Mouse (Mus musculus) spleen, adult 2 months (tissue): ENCODE results near the gene Eef2.

Experiments
- CTCF ChIP-seq: fragments of 200-500 bp; IDR thresholded peaks from 2 replicates; pipeline ENCODE4 v1.5.1; 2011; ENCODE audit warnings: mild to moderate bottlenecking, inconsistent platforms; ENCODE audit not compliant: insufficient read depth, insufficient read length, insufficient replicate concordance; ENCODE audit errors: extremely low read depth
- POLR2A ChIP-seq: fragments of 200-500 bp; IDR thresholded peaks from 2 replicates; pipeline ENCODE4 v1.6.1; 2011; ENCODE audit warnings: low read depth, low read length, inconsistent platforms

DNA sequence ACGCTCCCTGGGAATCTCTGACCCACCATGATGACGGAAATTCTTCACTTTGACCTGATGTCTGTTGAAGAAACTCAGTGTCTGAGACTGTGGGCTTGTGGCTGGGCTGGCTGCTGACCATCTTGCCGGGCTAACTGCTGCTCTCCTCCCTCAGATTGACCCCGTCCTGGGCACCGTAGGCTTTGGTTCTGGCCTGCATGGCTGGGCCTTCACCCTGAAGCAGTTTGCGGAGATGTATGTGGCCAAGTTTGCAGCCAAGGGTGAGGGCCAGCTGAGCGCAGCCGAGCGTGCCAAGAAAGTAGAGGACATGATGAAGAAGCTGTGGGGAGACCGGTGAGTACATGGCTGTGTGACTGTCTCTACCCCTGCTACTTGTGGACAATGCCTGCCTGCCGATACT, 2.5 kb downstream of the Eef2 start:
- no peak for TF ChIP-seq POLR2A
- no peak for TF ChIP-seq CTCF
